Mouse (Mus musculus): ENCODE data around the gene Pfn1.
A peak's percentile ranks its signal among the peaks of the same experiment; 100 is the strongest.

Pfn1 gene

GRCm38 (mm10) chr11:70637764-70638163 is 16.7 kb downstream of the Pfn1 start:
- DNase-seq (ENCODE audit: low read depth), result no peak

GRCm38 (mm10) chr11:70635601-70636000 is 18.8 kb downstream of the Pfn1 start:
- no peak for DNase-seq (ENCODE audit: low read depth)

- DNase-seq (ENCODE audit: low read depth), result no peak
Observed at GRCm38 (mm10) chr11:70630129-70630528, 24.3 kb downstream of the Pfn1 start.

GRCm38 (mm10) chr11:70629557-70629956 is 24.9 kb downstream of the Pfn1 start:
- DNase-seq (ENCODE audit: low read depth), result no peak

GRCm38 (mm10) chr11:70628431-70628830 is 26.0 kb downstream of the Pfn1 start:
- DNase-seq (ENCODE audit: low read depth), result no peak

GRCm38 (mm10) chr11:70626877-70627276 is 27.6 kb downstream of the Pfn1 start:
- DNase-seq (ENCODE audit: low read depth), result no peak

GRCm38 (mm10) chr11:70625473-70625872 is 29.0 kb downstream of the Pfn1 start:
- DNase-seq (ENCODE audit: low read depth), result peak; percentile 70

- no peak for DNase-seq (ENCODE audit: low read depth)
Observed at GRCm38 (mm10) chr11:70623053-70623742, 31.2 kb downstream of the Pfn1 start.

GRCm38 (mm10) chr11:70621972-70622814 is 32.3 kb downstream of the Pfn1 start:
- no peak for DNase-seq (ENCODE audit: low read depth)

GRCm38 (mm10) chr11:70619101-70619500 is 35.3 kb downstream of the Pfn1 start, which contains the start of gene Chrne:
Chrne (minus strand) TSS chr11:70619216.
- DNase-seq (ENCODE audit: low read depth), result no peak

GRCm38 (mm10) chr11:70615516-70616093 is 38.8 kb downstream of the Pfn1 start, which contains the start of gene 4930544D05Rik:
4930544D05Rik (plus strand) TSS chr11:70615848.
- DNase-seq (ENCODE audit: low read depth), result no peak

- DNase-seq (ENCODE audit: low read depth), result peak; percentile 60
Observed at GRCm38 (mm10) chr11:70615074-70615473, 39.4 kb downstream of the Pfn1 start.

- DNase-seq (ENCODE audit: low read depth), result no peak
Observed at GRCm38 (mm10) chr11:70612505-70612904, 41.9 kb downstream of the Pfn1 start.

- no peak for DNase-seq (ENCODE audit: low read depth)
Observed at GRCm38 (mm10) chr11:70610752-70611151, 43.7 kb downstream of the Pfn1 start.

GRCm38 (mm10) chr11:70608381-70609066 is 45.9 kb downstream of the Pfn1 start:
- DNase-seq (ENCODE audit: low read depth), result no peak

- no peak for DNase-seq (ENCODE audit: low read depth)
Observed at GRCm38 (mm10) chr11:70607611-70608010, 46.8 kb downstream of the Pfn1 start.

GRCm38 (mm10) chr11:70606717-70607116 is 47.7 kb downstream of the Pfn1 start:
- DNase-seq (ENCODE audit: low read depth), result no peak

GRCm38 (mm10) chr11:70605024-70605566 is 49.3 kb downstream of the Pfn1 start:
- peak; percentile 58 for DNase-seq (ENCODE audit: low read depth)

Measured in c-Kit-positive CD71-negative TER-119-negative erythroid progenitor cells, embryonic 14.5 days (primary cell).